Mouse (Mus musculus): Measurements from ENCODE around the gene Chrm3. TPM values are rescaled to one million over a fixed set of nuclear protein-coding genes. Genes with fewer than 3 reads are reported as not detected.

The Chrm3 gene
- polyA plus RNA-seq, 1 experiment, result 8.4 TPM

DNA sequence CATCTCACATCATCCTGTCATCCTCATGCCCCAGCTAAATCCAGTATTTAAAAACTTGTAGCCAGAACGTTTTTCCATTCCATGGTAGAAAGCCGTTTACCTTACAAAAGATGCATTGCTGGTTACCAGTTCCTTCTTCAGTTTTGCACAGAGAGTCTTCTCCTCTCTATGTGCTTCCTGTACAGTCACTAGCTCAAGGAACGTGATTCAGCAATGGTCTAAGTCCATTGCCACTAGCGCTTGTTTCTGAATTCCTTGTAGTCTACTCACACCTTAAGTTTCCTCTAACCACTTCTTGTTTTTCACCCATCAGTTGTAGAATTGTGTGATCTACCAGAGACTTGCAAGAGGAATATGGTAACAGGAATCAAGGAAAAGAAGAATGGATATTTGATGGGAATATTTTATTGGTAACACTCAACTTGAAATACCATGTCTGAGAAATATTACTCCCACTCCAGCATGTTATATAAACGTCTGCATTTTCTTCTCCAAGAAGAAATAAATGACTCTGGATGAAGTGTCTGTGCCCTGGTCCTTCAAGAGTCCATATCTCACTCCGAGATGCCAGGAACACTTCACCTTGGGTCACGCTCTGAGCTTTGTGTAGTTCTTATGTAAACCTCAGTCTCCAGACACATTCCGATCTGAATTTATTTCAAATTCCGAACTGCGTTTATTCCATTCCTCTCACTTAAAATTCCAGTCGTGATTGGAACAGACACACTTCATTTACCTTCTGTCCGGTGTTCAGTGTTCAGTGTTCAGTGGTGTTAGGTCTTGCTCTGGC lies 293.6 kb downstream of the Chrm3 start:
- no peak for DNase-seq (ENCODE audit: low read depth)
- no peak for TF ChIP-seq POLR2A (IDR thresholded peaks at IDR 0.05; ENCODE audit: borderline replicate concordance, extremely low read depth, insufficient read depth, insufficient read length, poor library complexity, severe bottlenecking)
- no peak for TF ChIP-seq CTCF (IDR thresholded peaks at IDR 0.05; ENCODE audit: borderline replicate concordance, extremely low read depth, insufficient read depth, insufficient read length)

DNA sequence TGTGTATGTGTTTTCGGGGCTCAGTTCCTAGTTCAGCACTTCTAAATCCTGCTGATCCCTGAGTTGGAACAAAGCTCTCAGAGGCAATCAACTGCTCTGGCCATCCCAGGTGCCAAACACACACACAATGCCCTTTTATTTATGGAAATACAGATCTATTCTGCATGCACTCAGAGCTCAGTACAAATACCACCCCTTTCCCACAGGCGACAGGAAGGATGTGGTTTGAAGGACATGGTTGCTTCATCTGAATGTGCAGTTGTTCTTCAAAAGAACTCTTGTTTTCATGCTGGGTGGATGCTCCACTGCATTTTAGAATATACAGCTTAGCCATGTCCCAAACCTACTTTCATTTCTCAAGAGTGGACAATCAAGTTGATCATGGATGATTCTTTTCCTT lies 294.9 kb downstream of the Chrm3 start:
- no peak for TF ChIP-seq POLR2A (IDR thresholded peaks at IDR 0.05; ENCODE audit: borderline replicate concordance, extremely low read depth, insufficient read depth, insufficient read length, poor library complexity, severe bottlenecking)
- TF ChIP-seq CTCF (IDR thresholded peaks at IDR 0.05; ENCODE audit: borderline replicate concordance, extremely low read depth, insufficient read depth, insufficient read length), result no peak
- DNase-seq (ENCODE audit: low read depth), result no peak

DNA sequence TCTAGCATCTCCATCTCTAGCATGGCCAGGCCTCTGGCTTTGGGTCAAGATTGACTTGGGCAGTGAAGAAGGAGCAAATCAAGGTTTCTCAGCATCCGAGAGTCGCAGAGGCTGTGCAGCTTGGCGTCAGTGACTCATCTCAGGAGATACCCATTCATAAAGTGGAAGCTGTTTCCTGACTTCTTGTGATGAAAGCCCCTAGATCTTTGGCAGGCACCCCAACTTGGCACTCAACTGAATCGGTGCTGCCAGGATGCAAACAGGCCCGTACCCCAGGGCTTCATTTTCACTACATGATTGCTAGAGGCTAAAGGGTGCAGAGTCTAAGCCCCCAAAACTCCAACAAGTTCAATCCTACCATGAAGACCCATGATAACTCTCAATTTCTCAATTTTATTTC lies 298.0 kb downstream of the Chrm3 start:
- TF ChIP-seq CTCF (IDR thresholded peaks at IDR 0.05; ENCODE audit: borderline replicate concordance, extremely low read depth, insufficient read depth, insufficient read length) (no peak), POLR2A (IDR thresholded peaks at IDR 0.05; ENCODE audit: borderline replicate concordance, extremely low read depth, insufficient read depth, insufficient read length, poor library complexity, severe bottlenecking) (no peak)
- peak; percentile 37 for DNase-seq (ENCODE audit: low read depth)

DNA sequence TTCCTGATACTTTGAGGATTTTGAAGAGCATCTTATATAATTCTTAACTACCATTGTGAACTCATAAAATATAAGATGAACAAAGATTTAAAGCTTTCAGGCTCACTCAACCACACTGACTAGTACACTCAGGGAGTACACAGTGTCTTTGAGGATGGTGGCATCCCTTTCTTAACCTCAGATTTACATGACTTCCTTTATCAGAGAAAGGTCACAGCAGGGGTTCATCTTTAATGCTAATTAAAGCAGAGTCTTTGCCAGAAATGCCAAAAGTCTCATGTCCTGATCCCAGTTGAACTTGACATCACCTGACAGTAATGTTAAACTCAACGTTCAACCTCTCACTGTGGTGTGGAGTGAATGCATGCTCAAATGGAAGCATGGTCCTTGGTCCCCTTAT lies 301.7 kb downstream of the Chrm3 start:
- TF ChIP-seq POLR2A (IDR thresholded peaks at IDR 0.05; ENCODE audit: borderline replicate concordance, extremely low read depth, insufficient read depth, insufficient read length, poor library complexity, severe bottlenecking), result no peak
- TF ChIP-seq CTCF (IDR thresholded peaks at IDR 0.05; ENCODE audit: borderline replicate concordance, extremely low read depth, insufficient read depth, insufficient read length), result no peak
- no peak for DNase-seq (ENCODE audit: low read depth)

DNA sequence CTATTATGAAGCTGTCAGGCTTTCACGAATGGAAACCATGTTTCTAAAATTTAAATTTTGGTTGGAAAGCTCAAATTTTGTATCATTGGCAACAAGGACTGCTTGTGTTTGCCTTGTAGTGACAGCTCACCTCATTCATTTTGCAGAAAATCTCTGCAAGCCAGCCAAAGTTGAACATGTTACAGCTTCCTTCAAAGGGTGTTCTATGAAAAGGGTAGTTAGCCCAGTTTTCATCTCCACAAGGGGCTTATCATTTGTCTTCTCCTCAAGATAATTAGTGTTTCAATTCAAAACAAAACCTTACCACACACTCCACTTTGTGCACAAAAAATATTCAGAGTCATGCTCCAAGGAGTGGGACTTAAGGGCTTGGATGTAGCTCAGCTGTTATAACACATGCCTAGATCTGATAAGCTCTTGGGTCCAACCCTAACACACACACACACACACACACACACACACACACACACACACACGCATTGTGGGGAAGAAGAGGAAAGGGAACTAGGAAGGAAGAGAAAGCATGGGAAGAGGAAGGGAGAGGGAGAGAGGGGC lies 302.9 kb downstream of the Chrm3 start:
- DNase-seq (ENCODE audit: low read depth), result no peak
- TF ChIP-seq CTCF (IDR thresholded peaks at IDR 0.05; ENCODE audit: borderline replicate concordance, extremely low read depth, insufficient read depth, insufficient read length), result no peak
- no peak for TF ChIP-seq POLR2A (IDR thresholded peaks at IDR 0.05; ENCODE audit: borderline replicate concordance, extremely low read depth, insufficient read depth, insufficient read length, poor library complexity, severe bottlenecking)

DNA sequence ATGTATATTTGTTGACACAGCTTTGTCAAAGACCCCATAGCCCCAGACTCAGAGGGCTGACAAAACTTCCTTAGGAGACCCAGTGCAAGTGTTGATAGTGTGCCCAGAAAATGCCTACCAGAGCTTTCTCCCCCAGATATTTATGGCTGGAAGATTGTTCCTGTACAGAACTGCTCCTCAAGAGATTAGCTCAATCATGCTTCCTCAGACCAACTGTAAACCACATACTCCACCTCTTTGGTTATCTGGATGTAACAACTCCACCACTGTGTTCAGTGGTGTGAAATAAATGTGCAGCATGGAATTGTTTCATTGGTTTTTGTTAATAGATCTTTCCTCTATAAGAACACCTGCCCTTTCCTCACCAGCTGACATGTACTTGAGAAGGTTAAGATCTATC lies 306.6 kb downstream of the Chrm3 start:
- no peak for DNase-seq (ENCODE audit: low read depth)
- TF ChIP-seq POLR2A (IDR thresholded peaks at IDR 0.05; ENCODE audit: borderline replicate concordance, extremely low read depth, insufficient read depth, insufficient read length, poor library complexity, severe bottlenecking), result no peak
- no peak for TF ChIP-seq CTCF (IDR thresholded peaks at IDR 0.05; ENCODE audit: borderline replicate concordance, extremely low read depth, insufficient read depth, insufficient read length)

DNA sequence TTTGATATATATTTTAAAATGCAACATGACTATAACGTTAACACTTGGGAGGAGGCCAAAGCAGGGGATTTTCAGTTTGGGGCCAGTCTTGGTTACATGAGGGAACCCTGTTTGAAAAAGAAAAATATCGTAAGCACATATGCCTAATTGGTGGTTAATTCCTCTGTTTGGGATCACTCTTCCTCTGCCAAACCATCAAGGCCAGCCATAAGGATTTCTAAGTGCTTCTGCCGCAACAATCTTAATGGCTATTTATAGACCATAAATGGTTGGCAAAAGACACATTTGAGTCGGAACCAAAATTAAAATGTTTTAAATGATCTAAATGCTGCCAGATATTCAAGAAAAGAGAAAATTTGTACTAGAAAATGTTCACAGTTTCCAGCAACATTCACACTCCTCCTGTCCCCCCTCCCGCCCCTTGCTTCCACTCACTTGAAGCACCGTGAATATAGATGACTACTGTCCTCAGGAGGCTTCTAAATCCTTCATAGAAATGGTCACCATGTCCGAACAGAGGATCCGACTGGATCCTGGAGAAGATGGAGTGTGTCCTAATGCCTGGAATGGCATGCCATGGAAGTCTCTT lies 307.3 kb downstream of the Chrm3 start:
- DNase-seq (ENCODE audit: low read depth), result peak; percentile 61
- no peak for TF ChIP-seq CTCF (IDR thresholded peaks at IDR 0.05; ENCODE audit: borderline replicate concordance, extremely low read depth, insufficient read depth, insufficient read length)
- TF ChIP-seq POLR2A (IDR thresholded peaks at IDR 0.05; ENCODE audit: borderline replicate concordance, extremely low read depth, insufficient read depth, insufficient read length, poor library complexity, severe bottlenecking), result no peak

DNA sequence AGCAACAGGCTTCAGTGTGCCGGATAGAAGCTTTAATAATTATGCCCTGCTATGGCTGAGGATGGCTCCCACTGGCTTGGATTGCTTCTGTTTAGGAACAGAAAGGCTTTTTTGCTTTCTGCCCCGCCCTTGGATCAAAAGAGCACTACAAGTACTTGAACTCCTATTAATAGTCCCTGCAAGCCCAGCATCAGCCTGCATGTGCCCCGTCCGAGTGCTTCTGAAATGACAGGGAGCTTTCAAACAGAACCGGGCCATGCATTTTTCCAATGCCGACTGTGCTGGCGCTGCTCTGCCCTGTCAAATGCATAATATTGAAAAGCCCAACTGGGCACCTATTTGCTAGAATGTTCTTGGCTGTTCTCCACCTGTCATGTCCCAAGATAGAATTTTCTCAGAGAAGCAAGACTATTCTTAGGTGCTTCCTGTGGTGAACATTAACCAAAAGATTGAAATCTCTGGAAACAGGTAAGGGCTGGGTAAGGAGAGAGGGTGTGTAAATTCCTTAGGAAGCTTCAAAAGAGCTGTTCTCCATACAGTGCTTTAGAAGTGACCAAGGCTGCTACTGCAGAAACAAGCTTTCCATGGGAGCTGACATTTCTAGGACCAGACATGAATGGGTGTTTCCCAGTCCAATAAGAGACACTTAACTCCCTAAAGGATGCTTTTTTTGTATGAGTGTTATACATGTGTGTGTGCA lies 314.8 kb downstream of the Chrm3 start:
- TF ChIP-seq POLR2A (IDR thresholded peaks at IDR 0.05; ENCODE audit: borderline replicate concordance, extremely low read depth, insufficient read depth, insufficient read length, poor library complexity, severe bottlenecking) (no peak), CTCF (IDR thresholded peaks at IDR 0.05; ENCODE audit: borderline replicate concordance, extremely low read depth, insufficient read depth, insufficient read length) (no peak)
- DNase-seq (ENCODE audit: low read depth), result no peak

DNA sequence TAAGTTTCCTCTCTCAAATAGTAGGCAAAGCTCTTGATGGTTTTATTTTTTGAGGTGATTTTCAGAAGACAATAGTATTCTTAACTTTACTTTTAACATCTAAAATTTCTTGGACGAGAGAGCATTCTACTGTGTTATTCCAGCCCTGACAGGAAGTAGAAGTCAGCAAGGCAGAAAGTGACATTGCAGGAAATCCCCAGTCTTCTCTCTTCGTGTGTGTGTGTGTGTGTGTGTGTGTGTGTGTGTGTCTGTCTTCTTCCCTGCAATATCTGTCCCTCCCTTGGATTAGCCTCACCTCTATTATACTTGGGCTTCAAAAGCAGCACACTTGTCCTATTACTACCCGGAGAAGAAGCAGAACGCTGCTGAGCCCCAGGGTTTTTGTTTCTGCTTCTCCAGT lies 316.6 kb downstream of the Chrm3 start:
- no peak for TF ChIP-seq CTCF (IDR thresholded peaks at IDR 0.05; ENCODE audit: borderline replicate concordance, extremely low read depth, insufficient read depth, insufficient read length)
- no peak for TF ChIP-seq POLR2A (IDR thresholded peaks at IDR 0.05; ENCODE audit: borderline replicate concordance, extremely low read depth, insufficient read depth, insufficient read length, poor library complexity, severe bottlenecking)
- no peak for DNase-seq (ENCODE audit: low read depth)

DNA sequence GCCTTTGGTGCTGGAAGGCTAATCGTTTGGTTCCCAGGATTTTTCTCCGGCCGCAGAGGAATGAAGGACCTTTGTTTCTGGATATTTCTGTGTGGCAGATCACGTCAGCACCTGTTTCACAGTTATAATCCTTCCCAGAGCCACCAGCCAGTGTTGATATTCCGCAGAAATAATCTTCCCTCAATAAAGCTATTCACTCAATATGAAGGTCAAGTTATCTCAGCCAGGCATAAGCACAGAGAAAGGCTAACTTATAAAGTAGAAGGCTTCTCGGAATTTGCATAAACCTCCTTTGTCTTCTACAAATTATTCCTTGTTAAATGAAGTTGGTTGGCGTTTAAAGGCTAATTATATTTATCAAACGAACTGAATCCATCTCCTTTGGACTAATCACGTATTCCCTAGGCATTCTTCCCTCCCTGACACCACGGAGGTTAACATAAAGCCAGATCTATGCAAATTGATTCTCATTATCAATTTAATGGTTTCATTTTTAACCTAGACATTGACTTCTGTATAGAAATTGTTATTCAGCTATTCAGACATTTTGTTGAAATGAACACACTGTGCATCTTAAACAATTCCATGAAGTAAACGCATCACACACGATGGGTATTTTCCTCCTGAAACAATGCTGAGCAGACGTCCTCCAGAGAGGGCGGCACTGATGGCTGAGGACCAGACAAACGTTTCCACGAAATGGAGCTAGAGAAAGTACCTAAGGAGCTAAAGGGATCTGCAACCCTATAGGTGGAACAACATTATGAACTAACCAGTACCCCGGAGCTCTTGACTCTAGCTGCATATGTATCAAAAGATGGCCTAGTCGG lies 326.9 kb downstream of the Chrm3 start:
- no peak for TF ChIP-seq CTCF (IDR thresholded peaks at IDR 0.05; ENCODE audit: borderline replicate concordance, extremely low read depth, insufficient read depth, insufficient read length)
- no peak for TF ChIP-seq POLR2A (IDR thresholded peaks at IDR 0.05; ENCODE audit: borderline replicate concordance, extremely low read depth, insufficient read depth, insufficient read length, poor library complexity, severe bottlenecking)
- DNase-seq (ENCODE audit: low read depth), result peak; percentile 55

Measured in brain, embryonic 14.5 days (tissue).